Mouse (Mus musculus) WW6 (cell line): ENCODE measurements around the gene Scgb1b29.
"Not testable (repeated sequence)": the region's sequence is repeated elsewhere in the genome, so short reads cannot be mapped to it uniquely, and the experiment has no call there.

ENCODE experiments used
- DNase-seq: peaks from one replicate; pipeline ENCODE4 v3.0.0-alpha.2; 2013; ENCODE audit warnings: low read depth, low spot score

The Scgb1b29 gene

DNA sequence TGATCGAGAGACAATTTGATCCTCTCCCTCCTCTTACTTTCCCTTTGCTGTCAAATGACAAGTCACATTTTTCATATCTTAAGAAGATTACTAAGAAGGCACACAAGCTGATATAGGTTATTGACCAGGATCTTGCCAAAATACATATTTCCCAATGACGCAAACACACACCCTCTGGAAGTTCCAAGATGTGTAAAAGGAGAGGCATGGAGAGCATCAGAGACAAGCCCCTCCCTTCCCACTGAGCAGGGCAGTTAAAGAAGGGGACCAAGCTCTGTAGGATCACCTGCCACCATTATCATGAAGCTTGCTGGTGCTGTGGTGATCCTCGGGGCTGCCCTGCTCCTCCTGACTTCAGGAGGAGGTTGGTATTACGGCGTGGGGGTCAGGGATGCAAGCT, at the start of gene Scgb1b29:
Gene Scgb1b29, plus strand, starts transcription at position 301 of the 400 bp plus-strand sequence.
- DNase-seq, result not testable (repeated sequence)

DNA sequence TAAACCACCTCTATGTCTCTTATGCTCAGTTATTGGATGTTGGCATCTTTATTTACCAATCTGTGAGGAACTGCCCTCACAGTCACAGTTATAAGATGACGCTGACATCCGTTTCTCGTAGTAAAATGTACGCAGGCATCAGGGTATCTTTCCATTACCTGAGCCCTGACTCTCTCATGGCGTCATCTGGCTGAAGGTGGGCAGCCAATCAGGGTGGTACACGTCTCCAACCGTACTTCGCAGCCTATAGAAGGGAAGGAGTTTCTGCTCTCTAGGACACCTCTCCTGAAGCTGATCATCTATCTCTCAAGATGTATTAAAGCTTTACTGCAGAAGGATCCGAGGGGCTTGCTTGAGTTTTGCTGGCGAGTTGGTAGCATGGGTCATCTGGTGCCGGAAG, 12.7 kb upstream of the Scgb1b29 start:
- not testable (repeated sequence) for DNase-seq
